Mouse (Mus musculus) embryonic facial prominence, embryonic 12.5 days (tissue): Measurements from ENCODE around the gene E2f8. TPM values are rescaled to one million over a fixed set of nuclear protein-coding genes. Genes with fewer than 3 reads are reported as not detected.

Experiments used
- ATAC-seq: fragments of 200-750 bp; cut with Nextera tagmentation; 2 replicates; pipeline ENCODE4 v1.8.0; 2017; ENCODE audit not compliant: insufficient number of reproducible peaks, insufficient read depth, low FRiP score, low TSS enrichment
- H3K27ac ChIP-seq: fragments of 300-500 bp; sonication (generic); 2 replicates; pipeline ENCODE4 v1.5.1; 2016; ENCODE audit warnings: mild to moderate bottlenecking
- H3K27me3 ChIP-seq: fragments of 300-500 bp; sonication (generic); 2 replicates; pipeline ENCODE4 v1.6.1; 2016; ENCODE audit warnings: mild to moderate bottlenecking, moderate library complexity
- H3K36me3 ChIP-seq: fragments of 300-500 bp; sonication (generic); 2 replicates; pipeline ENCODE4 v1.6.1; 2016; ENCODE audit warnings: mild to moderate bottlenecking
- H3K4me1 ChIP-seq: fragments of 300-500 bp; sonication (generic); 2 replicates; pipeline ENCODE4 v1.6.1; 2016
- H3K4me2 ChIP-seq: fragments of 300-500 bp; sonication (generic); replicated peaks from 2 replicates; pipeline ENCODE4 v1.6.1; 2016; ENCODE audit warnings: mild to moderate bottlenecking, moderate library complexity
- H3K4me3 ChIP-seq: fragments of 300-500 bp; sonication (generic); 2 replicates; pipeline ENCODE4 v1.5.1; 2016; ENCODE audit warnings: mild to moderate bottlenecking
- H3K9ac ChIP-seq: fragments of 300-500 bp; sonication (generic); 2 replicates; pipeline ENCODE4 v1.6.1; 2016; ENCODE audit warnings: mild to moderate bottlenecking, moderate library complexity
- H3K9me3 ChIP-seq: fragments of 300-500 bp; sonication (generic); 2 replicates; pipeline ENCODE4 v1.6.1; 2016; ENCODE audit warnings: mild to moderate bottlenecking, moderate library complexity
- WGBS: fragments of 180-500 bp; shearing (Covaris S2); methylation state at CpG from one replicate; pipeline ENCODE4 v1.1.7; 2016; 5-methylcytosine and 5-hydroxymethylcytosine counted together
- polyA plus RNA-seq: library from polyadenylated mRNA; unstranded; fragments of >200 nt; fragmentation: Nextera tagmentation; extraction: Ambion mirVana; gene quantifications from 2 replicates; pipeline ENCODE4 v1.2.1, GENCODE M21; 2016

E2f8 gene
- polyA plus RNA-seq, 1 experiment from 2014 or later: 15.1 TPM

DNA sequence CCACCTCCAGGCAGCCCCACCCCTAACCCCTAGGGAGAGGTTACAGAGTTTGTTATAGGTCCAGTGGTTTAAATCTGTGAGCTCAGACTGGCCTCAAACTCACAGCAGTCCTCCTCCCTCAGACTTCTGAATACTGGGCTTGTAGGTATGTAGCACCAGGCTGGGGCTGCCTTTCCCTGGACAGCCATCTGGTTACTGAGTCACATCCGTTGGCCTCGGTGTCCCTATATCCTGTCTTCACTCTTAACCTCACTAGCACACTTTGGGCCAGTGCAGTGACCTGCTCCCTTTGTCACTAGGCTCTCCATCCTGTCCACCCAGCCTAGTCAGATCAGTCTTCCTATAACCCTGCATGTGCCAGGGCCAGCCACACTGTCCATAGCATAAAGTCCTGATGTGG, 7.4 kb upstream of the E2f8 start:
- 63% methylated on average over 2 of the region's 2 CpGs for WGBS
- Histone ChIP-seq H3K9me3 (no peaks in the 10 kb centered on the region), H3K9ac (no peak overlapping the region), H3K4me1 (peaks cover 24% of the 10 kb centered on the region), H3K4me3 (no peak overlapping the region), H3K27me3 (peaks cover 6% of the 10 kb centered on the region; the same call in 1 of the 2 replicates), H3K36me3 (no peaks in the 10 kb centered on the region), H3K27ac (no peak overlapping the region), H3K4me2 (no peak overlapping the region)
- ATAC-seq: no peak

DNA sequence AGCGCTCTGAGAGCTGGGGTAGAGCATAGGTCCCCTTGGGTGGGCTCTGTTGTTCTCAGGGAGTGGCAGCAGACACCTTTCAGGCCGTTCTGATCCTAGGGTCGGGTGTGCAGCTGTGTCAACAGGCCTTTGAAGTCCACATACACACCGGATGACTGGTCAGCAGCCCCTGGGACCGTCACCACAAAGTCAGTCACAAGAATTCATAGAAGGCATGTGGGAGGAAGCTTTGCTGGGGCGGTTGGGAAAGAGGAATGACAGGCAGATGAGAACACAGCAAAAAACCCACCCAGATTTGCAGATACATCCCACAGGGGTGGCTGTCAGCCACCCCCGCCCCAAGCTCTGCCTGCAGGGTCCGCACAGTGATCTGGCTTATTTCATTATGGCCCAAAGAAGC, 6.6 kb upstream of the E2f8 start:
- peaks cover 24% of the 10 kb centered on the region for H3K4me1 ChIP-seq
- no peaks in the 10 kb centered on the region for H3K36me3 ChIP-seq
- H3K9me3 ChIP-seq: no peaks in the 10 kb centered on the region
- ATAC-seq: no peak
- H3K4me3 ChIP-seq: no peak overlapping the region
- no peak overlapping the region for H3K9ac ChIP-seq
- peaks cover 9% of the 10 kb centered on the region; the same call in 1 of the 2 replicates for H3K27me3 ChIP-seq
- WGBS: 35% methylated on average over 8 of the region's 8 CpGs
- H3K4me2 ChIP-seq: no peak overlapping the region
- no peak overlapping the region for H3K27ac ChIP-seq

- WGBS: 66% methylated on average over 5 of the region's 5 CpGs
- Histone ChIP-seq H3K27me3 (peaks cover 16% of the 10 kb centered on the region; the same call in 1 of the 2 replicates), H3K4me2 (no peak overlapping the region), H3K36me3 (no peaks in the 10 kb centered on the region), H3K27ac (no peak overlapping the region), H3K4me3 (no peak overlapping the region), H3K4me1 (peaks cover 21% of the 10 kb centered on the region), H3K9me3 (no peaks in the 10 kb centered on the region), H3K9ac (no peak overlapping the region)
- no peak for ATAC-seq
Measured at GRCm38 (mm10) chr7:48884266-48884611, 2.8 kb upstream of the E2f8 start.

- WGBS: 83% methylated on average over 4 of the region's 4 CpGs
- ATAC-seq: no peak
Measured at GRCm38 (mm10) chr7:48883525-48884265, 2.3 kb upstream of the E2f8 start.

DNA sequence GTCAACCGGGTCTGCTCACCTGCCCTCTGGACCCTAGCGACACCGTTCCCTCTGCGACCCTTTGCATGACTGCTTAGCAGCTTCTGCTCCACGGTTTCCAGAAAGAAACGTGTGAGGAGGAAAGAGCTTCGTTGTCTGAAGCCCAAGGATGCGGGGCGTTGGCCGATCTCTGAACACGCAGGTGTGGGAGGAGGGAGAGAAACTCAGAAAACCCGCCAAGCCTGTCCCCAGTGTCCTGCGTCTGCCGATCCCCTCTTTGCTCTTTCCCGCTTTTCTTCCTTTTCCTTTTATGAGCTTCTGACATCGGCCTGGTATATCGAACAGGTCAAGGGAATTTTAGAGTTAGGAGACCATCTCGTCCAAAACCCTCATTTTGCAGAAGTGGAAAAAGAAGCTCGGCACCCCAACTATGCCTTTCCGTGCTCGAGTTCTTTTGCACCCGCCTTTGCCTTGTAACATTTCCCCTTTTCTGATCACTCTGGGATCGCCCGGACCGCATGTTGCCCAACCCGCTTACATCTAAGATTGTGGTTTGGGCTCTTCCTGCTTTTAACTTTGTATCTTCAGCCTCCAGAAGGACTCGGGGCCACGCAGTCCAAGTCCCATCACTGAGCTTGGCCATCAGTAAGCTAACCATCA, 694 bp upstream of the E2f8 start:
- Histone ChIP-seq H3K9ac (peak overlapping the region; percentile 80), H3K27me3 (peaks cover 16% of the 10 kb centered on the region; the same call in 1 of the 2 replicates), H3K9me3 (no peaks in the 10 kb centered on the region), H3K4me3 (peak overlapping the region; percentile 86), H3K4me2 (peak overlapping the region; percentile 79), H3K4me1 (peaks cover 9% of the 10 kb centered on the region), H3K27ac (no peak overlapping the region), H3K36me3 (0 out of 2 replicates have a peak, but pooled peaks cover 4% of the 10 kb centered on the region)
- 1% methylated on average over 28 of the region's 28 CpGs for WGBS
- ATAC-seq: no peak

More at GRCm38 (mm10) chr7:48883525-48884265, 2.3 kb upstream of the E2f8 start:
- no peak overlapping the region for H3K4me2 ChIP-seq
- H3K4me1 ChIP-seq: peaks cover 21% of the 10 kb centered on the region
- H3K27ac ChIP-seq: no peak overlapping the region
- H3K27me3 ChIP-seq: peaks cover 16% of the 10 kb centered on the region; the same call in 1 of the 2 replicates
- no peak overlapping the region for H3K4me3 ChIP-seq
- no peak overlapping the region for H3K9ac ChIP-seq
- no peaks in the 10 kb centered on the region for H3K36me3 ChIP-seq
- no peaks in the 10 kb centered on the region for H3K9me3 ChIP-seq

- peak overlapping the region; percentile 86 for H3K4me3 ChIP-seq
- under 1% methylated on average over 74 of the region's 77 CpGs for WGBS
- H3K9ac ChIP-seq: peak overlapping the region; percentile 80
- ATAC-seq: peak; percentile 97
- H3K4me1 ChIP-seq: peaks cover 9% of the 10 kb centered on the region
- H3K36me3 ChIP-seq: peaks cover 8% of the 10 kb centered on the region; the same call in 1 of the 2 replicates
- H3K27ac ChIP-seq: peak overlapping the region; percentile 88
- H3K4me2 ChIP-seq: peak overlapping the region; percentile 79
- no peaks in the 10 kb centered on the region for H3K9me3 ChIP-seq
- peaks cover 16% of the 10 kb centered on the region; the same call in 1 of the 2 replicates for H3K27me3 ChIP-seq
Measured at GRCm38 (mm10) chr7:48880591-48881481, 560 bp downstream of the E2f8 start.

DNA sequence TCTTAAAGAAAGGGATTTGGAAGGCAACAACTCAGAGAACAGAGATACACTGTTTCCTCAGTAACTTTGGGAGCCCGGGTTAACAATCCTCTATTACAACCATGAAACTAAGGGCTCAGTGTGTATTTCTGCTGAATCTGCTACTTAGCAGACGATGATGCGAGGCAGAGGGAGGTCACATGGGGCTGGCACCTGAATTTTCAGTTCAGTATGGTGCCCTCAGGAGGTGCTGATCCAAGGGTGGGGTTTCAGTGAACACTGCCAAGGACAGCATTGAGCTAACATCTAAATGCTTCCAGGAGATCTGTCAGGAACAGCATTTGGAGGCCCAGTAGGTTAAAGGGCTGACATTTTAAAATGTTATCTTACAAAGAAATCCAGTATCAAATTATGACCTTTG, 1.8 kb downstream of the E2f8 start:
- H3K4me3 ChIP-seq: peak overlapping the region; percentile 26
- peak overlapping the region; percentile 27; the same call in 1 of the 2 replicates for H3K9ac ChIP-seq
- H3K4me1 ChIP-seq: peaks cover 9% of the 10 kb centered on the region
- H3K4me2 ChIP-seq: peak overlapping the region; percentile 45
- H3K36me3 ChIP-seq: peaks cover 18% of the 10 kb centered on the region
- peaks cover 12% of the 10 kb centered on the region; the same call in 1 of the 2 replicates for H3K27me3 ChIP-seq
- WGBS: 43% methylated on average over 3 of the region's 3 CpGs
- ATAC-seq: no peak
- H3K27ac ChIP-seq: no peak overlapping the region
- no peaks in the 10 kb centered on the region for H3K9me3 ChIP-seq

GRCm38 (mm10) chr7:48877786-48878390, 3.5 kb downstream of the E2f8 start:
- Histone ChIP-seq H3K4me3 (no peak overlapping the region), H3K4me2 (no peak overlapping the region), H3K27ac (no peak overlapping the region), H3K27me3 (peaks cover 6% of the 10 kb centered on the region; the same call in 1 of the 2 replicates), H3K9ac (no peak overlapping the region), H3K9me3 (no peaks in the 10 kb centered on the region), H3K4me1 (peaks cover 9% of the 10 kb centered on the region), H3K36me3 (peaks cover 35% of the 10 kb centered on the region)
- WGBS: 92% methylated on average over 15 of the region's 15 CpGs
- no peak for ATAC-seq

DNA sequence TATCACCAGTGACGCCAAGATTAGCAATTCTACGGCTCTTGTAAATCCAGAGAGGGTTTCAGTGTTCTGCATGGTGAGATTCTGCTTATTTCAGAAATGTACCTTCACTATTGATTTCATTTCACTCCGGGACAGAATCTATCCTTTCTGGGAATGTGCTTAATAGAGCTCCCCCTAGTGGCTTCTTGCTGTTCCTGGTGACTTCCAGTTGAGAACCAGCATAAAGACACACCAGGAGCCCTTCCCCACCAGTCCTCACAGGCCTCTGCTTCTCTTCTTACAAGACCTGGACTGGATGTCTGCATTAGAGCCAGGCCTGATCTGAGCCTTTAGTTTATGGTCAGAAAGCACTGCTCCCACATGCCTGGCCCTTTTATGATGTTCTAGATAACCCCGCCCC, 4.9 kb downstream of the E2f8 start:
- Histone ChIP-seq H3K4me2 (no peak overlapping the region), H3K4me1 (peaks cover 9% of the 10 kb centered on the region), H3K9ac (no peak overlapping the region), H3K27ac (no peak overlapping the region), H3K36me3 (peaks cover 48% of the 10 kb centered on the region), H3K4me3 (no peak overlapping the region), H3K9me3 (no peaks in the 10 kb centered on the region), H3K27me3 (no peaks in the 10 kb centered on the region)
- no peak for ATAC-seq
- 74% methylated on average over 4 of the region's 4 CpGs for WGBS

- peaks cover 6% of the 10 kb centered on the region for H3K4me1 ChIP-seq
- no peak overlapping the region for H3K4me2 ChIP-seq
- H3K27ac ChIP-seq: no peak overlapping the region
- no peak for ATAC-seq
- H3K9me3 ChIP-seq: no peaks in the 10 kb centered on the region
- H3K27me3 ChIP-seq: no peaks in the 10 kb centered on the region
- H3K4me3 ChIP-seq: no peak overlapping the region
- WGBS: 92% methylated on average over 14 of the region's 14 CpGs
- no peak overlapping the region for H3K9ac ChIP-seq
- H3K36me3 ChIP-seq: peaks cover 63% of the 10 kb centered on the region
Measured at GRCm38 (mm10) chr7:48875096-48875495, 6.3 kb downstream of the E2f8 start.

DNA sequence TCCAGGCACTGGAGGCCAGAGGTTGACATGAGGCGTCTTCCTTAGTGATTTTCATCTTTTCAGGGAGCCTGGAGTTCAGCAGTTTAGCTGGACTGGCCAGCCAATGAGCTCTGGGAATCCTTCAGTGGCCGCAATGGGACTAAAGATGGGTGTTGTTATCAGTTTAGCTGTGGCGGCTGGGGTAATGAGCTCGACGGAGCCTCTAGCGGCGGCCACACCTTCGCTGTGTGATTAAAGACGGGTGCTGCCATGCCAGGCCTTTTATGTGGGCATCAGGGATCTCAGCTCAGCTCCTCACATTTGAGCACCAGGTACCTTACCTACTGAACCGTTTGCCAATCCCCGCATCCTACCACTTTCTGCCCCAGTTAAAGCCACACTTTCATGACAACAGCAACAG, 10.1 kb downstream of the E2f8 start:
- ATAC-seq: no peak
- Histone ChIP-seq H3K4me2 (no peak overlapping the region), H3K4me1 (no peaks in the 10 kb centered on the region), H3K27ac (no peak overlapping the region), H3K9ac (no peak overlapping the region), H3K4me3 (no peak overlapping the region), H3K36me3 (peaks cover 84% of the 10 kb centered on the region), H3K27me3 (no peaks in the 10 kb centered on the region), H3K9me3 (no peaks in the 10 kb centered on the region)
- WGBS: 87% methylated on average over 11 of the region's 11 CpGs
